Mouse (Mus musculus) bone marrow, adult 2 months (tissue): ENCODE results near the gene Dnah7b. TPM values are rescaled to one million over a fixed set of nuclear protein-coding genes. Genes with fewer than 3 reads are reported as not detected.
"Not testable (repeated sequence)": the region's sequence is repeated elsewhere in the genome, so short reads cannot be mapped to it uniquely, and the experiment has no call there.

Experiments used
- H3K27ac ChIP-seq: fragments of 200-500 bp; 2 replicates; pipeline ENCODE4 v1.5.1; 2012; ENCODE audit warnings: low read depth, mild to moderate bottlenecking, control low read depth, inconsistent platforms, low read length; ENCODE audit not compliant: control insufficient read depth, poor library complexity, insufficient read depth
- H3K4me1 ChIP-seq: fragments of 200-500 bp; 2 replicates; pipeline ENCODE4 v1.6.1; 2011; ENCODE audit warnings: low read length; ENCODE audit not compliant: control insufficient read depth, insufficient read depth
- H3K4me3 ChIP-seq: fragments of 200-500 bp; replicated peaks from 2 replicates; pipeline ENCODE3; 2011; ENCODE audit warnings: mild to moderate bottlenecking, low read depth, low read length, control low read depth; ENCODE audit not compliant: control insufficient read depth
- CTCF ChIP-seq: fragments of 200-500 bp; IDR thresholded peaks from 2 replicates; pipeline ENCODE4 v1.5.1; 2011; ENCODE audit warnings: low read length, control low read depth; ENCODE audit not compliant: control insufficient read depth, insufficient read depth
- WGBS: fragments of 180-500 bp; shearing (Covaris S2); methylation state at CpG from one replicate; pipeline ENCODE4 v1.1.7; 2018; 5-methylcytosine and 5-hydroxymethylcytosine counted together
- polyA plus RNA-seq: library from polyadenylated mRNA; stranded (reverse); fragments of >200 nt; gene quantifications from 2 replicates; pipeline ENCODE4 v1.2.4, GENCODE M21; 2011; ENCODE audit warnings: low replicate concordance; ENCODE audit not compliant: missing spikeins, insufficient read depth, insufficient read length

Dnah7b gene
- polyA plus RNA-seq, 1 experiment = not detected

DNA sequence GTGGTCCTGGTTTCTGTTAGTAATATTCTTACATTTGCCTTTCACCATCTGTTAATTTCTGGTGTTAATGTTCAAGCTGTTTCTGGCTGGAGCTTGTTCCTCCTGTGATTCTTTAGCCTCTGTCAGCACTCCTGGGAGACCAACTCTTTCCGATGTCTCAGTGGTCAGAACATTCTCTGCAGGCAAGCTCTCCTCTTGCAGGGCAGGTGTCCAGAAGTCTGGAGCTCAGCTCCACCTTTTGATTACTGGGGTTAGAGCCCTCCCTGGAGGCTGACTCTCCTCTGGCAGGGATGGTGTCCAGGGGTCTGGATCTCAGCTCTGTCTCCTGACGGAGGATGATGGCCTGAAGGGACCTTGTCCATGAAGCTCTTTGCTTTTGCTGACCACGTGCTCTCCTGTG lies 314.5 kb downstream of the Dnah7b start:
- H3K27ac ChIP-seq, H3K4me3 ChIP-seq, H3K4me1 ChIP-seq: not testable (repeated sequence)
- WGBS = 69% methylated on average over 3 of the region's 3 CpGs

DNA sequence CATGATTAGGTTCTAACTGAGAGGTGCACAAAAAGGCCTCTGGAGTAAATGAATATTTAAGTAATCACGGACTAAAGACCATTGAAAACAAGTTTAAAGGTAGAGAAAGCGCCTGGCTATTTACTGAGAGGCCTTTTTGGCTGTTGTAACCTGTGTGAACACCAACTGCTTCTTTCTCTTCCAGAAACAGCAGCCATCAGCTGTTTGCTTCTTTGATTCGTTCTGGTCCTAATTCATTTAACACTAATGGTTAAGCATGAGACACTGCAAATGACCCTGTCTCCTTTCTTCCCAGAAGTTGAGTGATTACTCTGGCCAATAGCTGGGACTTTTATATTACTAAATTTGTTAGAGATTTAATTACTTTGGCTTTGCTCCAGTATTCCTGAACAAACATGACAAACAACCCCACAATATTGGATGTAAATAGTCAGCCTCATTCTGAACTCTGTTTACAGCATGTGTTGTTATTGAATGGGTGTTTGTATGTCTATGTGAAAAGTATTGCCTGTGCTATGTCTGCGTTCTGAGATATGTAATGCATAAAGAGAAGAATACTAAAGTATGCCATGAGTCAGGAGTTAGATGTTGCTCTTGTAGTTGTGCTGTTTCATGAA lies 328.7 kb downstream of the Dnah7b start:
- 68% methylated on average over 3 of the region's 4 CpGs for WGBS
- H3K4me1 ChIP-seq, H3K4me3 ChIP-seq: not testable (repeated sequence)

DNA sequence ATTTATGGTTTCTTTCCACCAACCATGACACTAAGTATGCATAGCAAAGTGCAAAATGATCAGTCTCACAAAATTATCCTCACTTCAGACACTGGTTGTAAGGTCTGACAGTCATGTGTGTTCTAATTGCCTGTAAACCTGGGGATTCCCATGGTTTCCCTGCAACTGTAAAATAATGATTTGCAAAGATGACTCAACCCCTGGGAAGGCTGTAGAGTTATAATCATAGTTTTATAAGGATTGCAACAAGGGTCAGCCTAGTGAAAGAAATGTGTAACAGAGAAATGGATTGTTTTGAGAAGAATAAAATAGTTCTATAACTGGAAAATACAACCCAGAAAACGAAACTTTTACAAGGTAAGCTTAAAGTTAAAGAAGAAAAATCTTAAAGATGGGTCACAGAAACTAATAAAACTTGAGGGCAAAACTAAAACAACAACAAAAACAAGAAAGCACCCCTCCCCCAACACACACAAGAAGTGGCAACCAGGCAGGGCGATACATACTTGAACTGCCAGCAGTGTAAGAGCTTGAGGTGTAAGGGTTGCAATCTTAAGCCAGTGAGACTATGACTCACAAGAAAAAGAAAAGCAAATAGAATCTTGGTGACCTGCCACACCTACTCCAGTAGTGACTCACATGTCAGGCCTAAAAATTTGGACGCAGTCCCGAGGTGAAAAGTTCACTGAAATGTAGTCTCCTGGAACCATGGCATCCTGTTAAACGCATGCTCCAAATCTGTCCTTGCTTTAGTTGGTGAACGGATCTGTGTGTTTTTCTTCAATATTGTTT lies 342.4 kb downstream of the Dnah7b start:
- Histone ChIP-seq H3K4me3 (no peak overlapping the region), H3K4me1 (no peaks in the 10 kb centered on the region), H3K27ac (no peak overlapping the region)
- TF ChIP-seq CTCF = no peak
- 70% methylated on average over 6 of the region's 6 CpGs for WGBS

More for the DNA sequence above, 328.7 kb downstream of the Dnah7b start:
- H3K27ac ChIP-seq = not testable (repeated sequence)

DNA sequence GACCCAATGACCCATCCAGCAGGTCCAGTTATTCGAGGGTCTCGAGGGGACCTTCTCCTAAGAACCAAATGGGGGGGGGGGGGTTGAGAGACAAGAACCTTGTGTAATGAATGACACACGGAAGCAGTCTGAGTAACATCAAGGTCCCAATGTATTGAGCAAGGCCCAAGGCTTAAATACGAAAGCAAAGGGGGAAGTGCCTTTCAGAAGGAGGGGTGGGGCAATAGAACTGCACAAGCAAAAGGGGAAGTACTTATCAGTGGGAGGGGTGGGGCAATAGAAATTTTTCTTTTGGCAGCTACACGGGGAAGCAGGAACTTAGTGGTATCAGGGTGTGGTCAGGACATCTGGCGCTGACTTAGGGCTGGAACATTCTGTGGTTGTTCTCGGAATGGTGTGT lies 348.7 kb downstream of the Dnah7b start:
- H3K27ac ChIP-seq, H3K4me1 ChIP-seq, H3K4me3 ChIP-seq: not testable (repeated sequence)
- WGBS = 40% methylated on average over 7 of the region's 7 CpGs

DNA sequence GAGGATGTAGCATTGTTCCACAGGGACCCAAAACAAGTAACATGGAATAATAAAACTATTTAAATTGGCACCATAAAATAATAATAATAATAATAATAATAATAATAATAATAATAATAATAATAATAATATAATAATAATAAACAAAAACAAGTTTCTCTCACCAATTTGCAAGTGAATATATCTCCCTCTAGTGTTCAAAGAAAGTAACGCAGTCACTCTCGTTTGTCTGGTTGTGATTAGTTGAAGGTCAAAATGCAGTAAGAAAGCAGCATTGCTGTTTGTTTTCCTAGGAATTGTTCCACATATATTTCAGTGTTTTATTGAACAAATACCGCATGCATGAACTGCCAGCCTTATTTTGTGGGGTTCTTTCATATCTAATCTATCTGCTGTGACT lies 350.8 kb downstream of the Dnah7b start:
- not testable (repeated sequence) for H3K4me1 ChIP-seq, H3K4me3 ChIP-seq, H3K27ac ChIP-seq
- WGBS = 20% methylated on average over 3 of the region's 3 CpGs

DNA sequence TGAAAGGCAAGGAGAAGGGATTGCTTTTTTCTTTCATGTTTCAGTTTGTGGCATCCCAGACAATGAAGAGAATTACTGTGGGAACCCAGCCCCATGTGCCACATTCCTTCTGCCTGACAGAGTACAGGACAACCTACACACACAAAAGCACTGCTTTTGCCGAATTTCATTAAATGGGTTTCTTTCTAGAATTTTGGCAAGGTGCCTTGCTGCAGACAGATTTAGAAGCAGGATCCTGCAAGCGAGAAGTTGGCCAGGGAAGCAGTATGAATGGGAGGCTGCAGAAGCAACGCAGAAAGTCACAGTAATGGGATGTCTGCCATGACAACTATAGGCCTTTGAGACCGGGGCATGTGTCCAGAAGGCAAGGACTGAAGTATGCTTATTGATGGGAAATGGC lies 352.9 kb downstream of the Dnah7b start:
- not testable (repeated sequence) for H3K27ac ChIP-seq, H3K4me1 ChIP-seq, H3K4me3 ChIP-seq
- WGBS = 61% methylated on average over 4 of the region's 4 CpGs

Other genes starting within 250 kb of the Dnah7b start
- not detected in 2 replicates for gene Gm5269, start 176.0 kb upstream of the Dnah7b start, polyA plus RNA-seq
- gene Slc40a1, start 139.8 kb upstream of the Dnah7b start, polyA plus RNA-seq = 36.5 and 41.1 TPM in 2 replicates